ENCODE assay signal across 8 mouse cellular contexts in the genomic region with DNA sequence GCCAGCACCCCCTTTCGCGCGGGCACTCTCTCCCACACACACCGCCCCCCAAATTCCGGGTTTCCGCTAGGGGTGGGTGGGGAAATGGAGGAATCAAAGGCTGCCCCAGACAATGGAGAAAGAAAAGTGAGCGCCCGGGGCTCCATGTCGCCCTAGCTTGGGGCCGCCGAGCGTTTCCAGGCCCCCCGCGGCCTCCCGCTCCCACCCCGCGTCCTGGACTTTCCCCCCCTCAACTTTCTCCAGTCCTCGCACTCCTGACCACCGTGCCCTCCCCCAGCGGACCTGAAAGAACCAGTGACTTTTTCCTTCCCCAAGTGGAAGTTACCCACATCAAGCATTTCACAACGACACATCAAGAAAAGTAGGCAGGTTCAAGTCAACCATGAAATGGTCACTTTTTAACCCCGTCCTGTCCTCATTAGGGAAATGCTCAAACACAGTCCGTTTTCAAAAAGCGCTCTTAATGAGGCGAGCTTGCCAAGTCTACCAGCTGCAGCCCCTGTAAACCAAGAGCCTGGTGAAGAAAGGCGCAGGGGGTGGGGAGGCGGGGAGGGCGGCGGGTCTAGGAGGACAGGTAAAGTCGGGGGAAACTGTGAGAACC.
A peak's percentile ranks its signal among the peaks of the same experiment; 100 is the strongest.
DNase-seq lines count a peak whose midpoint lies in the region; ATAC-seq and TF ChIP-seq lines count a peak whose summit lies in the region.

No protein-coding gene starts in this region.

- H3K9me3 ChIP-seq in hindbrain, embryonic 10.5 days, result no peaks in the 10 kb centered on the region
- H3K9me3 ChIP-seq in limb, embryonic 10.5 days (replicated peaks), result no peaks in the 10 kb centered on the region
- no peaks in the 10 kb centered on the region for H3K9me3 ChIP-seq in midbrain, embryonic 13.5 days

- peaks cover 28% of the 10 kb centered on the region for H3K79me3 ChIP-seq in C2C12 (ENCODE audit: low read depth)

- no peaks in the 10 kb centered on the region for H3K36me3 ChIP-seq in C2C12 (ENCODE audit: control insufficient read depth, insufficient read depth)
- H3K36me3 ChIP-seq in hindbrain, embryonic 10.5 days, result no peaks in the 10 kb centered on the region
- no peaks in the 10 kb centered on the region for H3K36me3 ChIP-seq in limb, embryonic 10.5 days
- H3K36me3 ChIP-seq in midbrain, embryonic 13.5 days, result no peaks in the 10 kb centered on the region

- peak overlapping the region; percentile 90 for H3K27ac ChIP-seq in cerebellum, adult 2 months (ENCODE audit: insufficient read depth, low read length)
- peak overlapping the region; percentile 98 for H3K27ac ChIP-seq in hindbrain, embryonic 10.5 days
- peak overlapping the region; percentile 100 for H3K27ac ChIP-seq in limb, embryonic 10.5 days
- peak overlapping the region; percentile 98 for H3K27ac ChIP-seq in midbrain, embryonic 13.5 days

- H3K4me3 ChIP-seq in cerebellum, adult 2 months (replicated peaks; ENCODE audit: insufficient read depth, low read depth, low read length), result peak overlapping the region; percentile 80
- H3K4me3 ChIP-seq in C2C12 (ENCODE audit: insufficient read depth, poor library complexity, severe bottlenecking), result peak overlapping the region; percentile 80
- H3K4me3 ChIP-seq in hindbrain, embryonic 10.5 days, result peak overlapping the region; percentile 79
- H3K4me3 ChIP-seq in limb, embryonic 10.5 days, result peak overlapping the region; percentile 86
- peak overlapping the region; percentile 72 for H3K4me3 ChIP-seq in midbrain, embryonic 13.5 days (replicated peaks)

- ATAC-seq in midbrain, embryonic 13.5 days, result peak; percentile 80

- TF ChIP-seq POLR2A in cerebellum, adult 2 months (IDR thresholded peaks at IDR 0.05; ENCODE audit: borderline replicate concordance, insufficient read depth, low read length), result no peak

- H3K4me1 ChIP-seq in cerebellum, adult 2 months (ENCODE audit: control insufficient read depth, insufficient read depth, low read length), result peaks cover 2% of the 10 kb centered on the region; the same call in 1 of the 2 replicates
- peaks cover 72% of the 10 kb centered on the region for H3K4me1 ChIP-seq in hindbrain, embryonic 10.5 days (replicated peaks)
- peaks cover 55% of the 10 kb centered on the region for H3K4me1 ChIP-seq in limb, embryonic 10.5 days
- peaks cover 41% of the 10 kb centered on the region for H3K4me1 ChIP-seq in midbrain, embryonic 13.5 days (replicated peaks)

- TF ChIP-seq CTCF in cerebellum, adult 2 months (IDR thresholded peaks at IDR 0.05; ENCODE audit: borderline replicate concordance, insufficient read depth, low read depth, low read length), result no peak
- no peak for TF ChIP-seq CTCF in C2C12 (IDR thresholded peaks at IDR 0.05; ENCODE audit: control insufficient read depth, insufficient read depth, insufficient read length)

- WGBS in cerebellum, adult 2 months, result under 1% methylated on average over 30 of the region's 30 CpGs
- WGBS in hindbrain, embryonic 10.5 days, result under 1% methylated on average over 24 of the region's 30 CpGs
- under 1% methylated on average over 30 of the region's 30 CpGs for WGBS in limb, embryonic 10.5 days
- under 1% methylated on average over 30 of the region's 30 CpGs for WGBS in midbrain, embryonic 13.5 days

- H3K27me3 ChIP-seq in cerebellum, adult 2 months (ENCODE audit: control insufficient read depth, insufficient read depth, low read length), result no peaks in the 10 kb centered on the region
- no peaks in the 10 kb centered on the region for H3K27me3 ChIP-seq in C2C12 (ENCODE audit: control insufficient read depth, insufficient read depth, insufficient read length)
- peaks cover 68% of the 10 kb centered on the region for H3K27me3 ChIP-seq in hindbrain, embryonic 10.5 days (ENCODE audit: insufficient read depth, poor library complexity, severe bottlenecking)
- H3K27me3 ChIP-seq in limb, embryonic 10.5 days (ENCODE audit: low read depth, poor library complexity, severe bottlenecking), result no peaks in the 10 kb centered on the region
- H3K27me3 ChIP-seq in midbrain, embryonic 13.5 days, result peaks cover 6% of the 10 kb centered on the region; the same call in 1 of the 2 replicates

- H3K79me2 ChIP-seq in C2C12 (ENCODE audit: control insufficient read depth, insufficient read depth), result peaks cover 30% of the 10 kb centered on the region

- peak overlapping the region; percentile 95 for H3K9ac ChIP-seq in midbrain, embryonic 13.5 days (replicated peaks)

- H3ac ChIP-seq in C2C12 (ENCODE audit: control insufficient read depth, insufficient read length, low read depth), result peak overlapping the region; percentile 60

- DNase-seq in cerebellum, adult 2 months, result peak in 1 of 2 experiments; percentile 67
- DNase-seq in cerebellum, adult 11-12 months, result no peak
- DNase-seq in embryo, embryonic 11 days, result peak; percentile 83
- DNase-seq in hindbrain, embryonic 10.5 days (ENCODE audit: low spot score), result peak; percentile 72
- DNase-seq in limb, embryonic 10.5 days (ENCODE audit: low spot score), result peak; percentile 76
- no peak for DNase-seq in thymus, postnatal 25 days

- H3K4me2 ChIP-seq in midbrain, embryonic 13.5 days (replicated peaks), result peak overlapping the region; percentile 96

TF ChIP-seq in C2C12, 6 proteins besides CTCF, POLR2A, EP300 and RAD21:
- TF ChIP-seq USF1 (IDR thresholded peaks at IDR 0.05; ENCODE audit: low read depth), result no peak
- TF ChIP-seq CEBPB (IDR thresholded peaks at IDR 0.05; ENCODE audit: low read depth), result no peak
- TF ChIP-seq MAX (IDR thresholded peaks at IDR 0.05), result no peak
- TF ChIP-seq MYOD1 (IDR thresholded peaks at IDR 0.05; ENCODE audit: control insufficient read depth, insufficient read length, low read depth), result no peak
- TF ChIP-seq FOSL1 (IDR thresholded peaks at IDR 0.05; ENCODE audit: insufficient read depth, low read length, poor library complexity, severe bottlenecking), result no peak
- TF ChIP-seq MYOG (IDR thresholded peaks at IDR 0.05; ENCODE audit: control insufficient read depth, extremely low read depth, insufficient read length), result no peak

Comparison
In these comparisons a context has a peak if more than half of its experiments do, and no peak if none do; other contexts are left out.
1. DNase-seq: peak in embryo, embryonic 11 days (single experiment), hindbrain, embryonic 10.5 days (single experiment) and limb, embryonic 10.5 days (single experiment); none in cerebellum, adult 11-12 months (single experiment) and thymus, postnatal 25 days (single experiment).
2. Peak in every context shown above with its lines, with median percentiles within 50 percentile points of each other: H3K27ac ChIP-seq and H3K4me3 ChIP-seq.